Mouse (Mus musculus) heart, postnatal 14 days (tissue): Measurements from ENCODE around the gene Dvl1. TPM values are rescaled to one million over a fixed set of nuclear protein-coding genes. Genes with fewer than 3 reads are reported as not detected.

ENCODE experiments used
- DNase-seq, 2 experiments: peaks; one replicate each; pipeline ENCODE4 v3.0.0; 2021 to 2022
- intact Hi-C: fragments of 180-260 bp; cut with DNase I; formaldehyde crosslinking; loops from one replicate; pipeline ENCODE4 v1.15.1; 2025
- total RNA-seq, 2 experiments: library from RNA; stranded (reverse); gene quantifications; 2 replicates each; pipeline ENCODE4 v1.2.3; 2021

Gene Dvl1
- total RNA-seq, 2 experiments from 2014 or later: 41.1 to 46.6 TPM

- DNase-seq: no peak
- intact Hi-C loops: no loop called here
Measured at GRCm38 (mm10) chr4:155863001-155863400, 15.8 kb downstream of the Dvl1 start, which contains the start of gene Tas1r3. Gene Tas1r3, minus strand, starts transcription at chr4:155863362.

DNA sequence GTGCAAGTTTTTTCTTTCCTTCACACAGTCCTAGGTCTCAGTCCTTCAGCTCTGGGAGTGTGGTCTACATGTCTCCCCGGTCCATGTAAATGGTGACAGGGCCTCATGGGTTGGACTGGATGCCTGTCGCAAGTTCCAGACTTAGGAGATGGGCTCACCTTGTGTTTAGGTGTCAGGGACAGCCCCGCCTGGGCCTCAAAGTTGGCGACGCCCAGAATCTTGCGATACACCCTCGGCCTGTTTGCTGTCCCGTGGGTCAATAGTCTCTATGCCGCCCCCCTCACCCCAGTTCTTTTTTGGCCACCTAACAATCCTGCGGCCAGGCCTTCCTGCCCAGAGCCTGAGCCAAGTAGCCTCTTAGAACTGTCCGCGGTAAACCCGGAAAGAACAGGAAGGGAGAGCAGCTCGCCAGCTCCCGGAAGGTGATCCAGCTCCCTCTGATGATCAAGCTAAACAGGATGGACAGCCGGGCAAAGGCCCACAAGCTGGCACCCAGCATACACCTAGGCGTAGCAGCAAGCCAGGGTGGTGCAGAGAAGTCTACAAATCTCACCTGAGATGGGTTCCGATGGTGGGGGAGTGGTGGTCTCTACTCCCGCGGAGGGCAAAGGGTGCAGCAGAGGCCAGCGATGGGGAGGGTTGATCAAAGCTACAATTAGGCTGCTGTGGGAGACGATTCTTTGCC is 21.6 kb downstream of the Dvl1 start:
- intact Hi-C loops: loop anchor here (2.0 kb wide), 1 partner anchor 24 kb away; no protein-coding TSS in a partner anchor

GRCm38 (mm10) chr4:155869317-155870033 is 22.3 kb downstream of the Dvl1 start, which contains the start of the genes Cptp and Ints11:
Gene Cptp, minus strand, starts transcription at chr4:155869440.
Gene Ints11, plus strand, starts transcription at chr4:155869546.
- intact Hi-C loops: loop anchor here (2.0 kb wide), 2 partner anchors 23 to 73 kb away; partner anchors contain the start of gene Ube2j2
- DNase-seq: peak; percentile 98

More for the DNA sequence above, 21.6 kb downstream of the Dvl1 start:
- peak in 1 of 2 experiments; percentile 36 for DNase-seq

- intact Hi-C loops: loop anchor here (2.0 kb wide), 1 partner anchor 71 kb away; the partner anchor contains the start of gene Ube2j2
Measured at GRCm38 (mm10) chr4:155871404-155871803, 24.2 kb downstream of the Dvl1 start.

DNA sequence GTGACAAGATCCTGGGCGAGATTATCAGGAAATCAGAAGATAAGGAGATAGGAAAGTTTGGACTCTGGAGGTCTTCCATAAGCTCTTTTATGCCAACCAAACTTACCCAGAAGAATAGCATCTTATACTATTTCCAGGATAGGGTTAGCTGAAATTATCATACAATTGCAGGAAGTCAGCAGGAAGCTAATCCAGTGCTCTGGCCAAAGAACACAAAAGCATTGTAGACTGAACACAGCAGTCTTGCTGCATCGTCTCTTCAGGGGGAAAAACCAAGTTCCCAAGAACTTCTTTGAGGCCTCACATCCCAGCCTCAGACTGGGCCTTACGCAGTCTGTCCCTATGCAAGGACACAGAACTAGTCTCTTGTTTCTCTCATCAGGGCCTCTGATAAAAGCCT is 36.4 kb downstream of the Dvl1 start:
- no peak for DNase-seq
- intact Hi-C loops: no loop called here

More at GRCm38 (mm10) chr4:155871404-155871803, 24.2 kb downstream of the Dvl1 start:
- DNase-seq: no peak

- intact Hi-C loops: no loop called here
- no peak for DNase-seq
Measured at GRCm38 (mm10) chr4:155886330-155886729, 39.1 kb downstream of the Dvl1 start.

GRCm38 (mm10) chr4:155887674-155888073 is 40.5 kb downstream of the Dvl1 start:
- DNase-seq: no peak
- intact Hi-C loops: no loop called here

- intact Hi-C loops: no loop called here
- DNase-seq: no peak
Measured at GRCm38 (mm10) chr4:155888181-155888580, 41.0 kb downstream of the Dvl1 start.

- intact Hi-C loops: no loop called here
- DNase-seq: no peak
Measured at GRCm38 (mm10) chr4:155889316-155889715, 42.1 kb downstream of the Dvl1 start.

GRCm38 (mm10) chr4:155891011-155891471 is 43.8 kb downstream of the Dvl1 start:
- intact Hi-C loops: no loop called here
- peak in 1 of 2 experiments; percentile 17 for DNase-seq

DNA sequence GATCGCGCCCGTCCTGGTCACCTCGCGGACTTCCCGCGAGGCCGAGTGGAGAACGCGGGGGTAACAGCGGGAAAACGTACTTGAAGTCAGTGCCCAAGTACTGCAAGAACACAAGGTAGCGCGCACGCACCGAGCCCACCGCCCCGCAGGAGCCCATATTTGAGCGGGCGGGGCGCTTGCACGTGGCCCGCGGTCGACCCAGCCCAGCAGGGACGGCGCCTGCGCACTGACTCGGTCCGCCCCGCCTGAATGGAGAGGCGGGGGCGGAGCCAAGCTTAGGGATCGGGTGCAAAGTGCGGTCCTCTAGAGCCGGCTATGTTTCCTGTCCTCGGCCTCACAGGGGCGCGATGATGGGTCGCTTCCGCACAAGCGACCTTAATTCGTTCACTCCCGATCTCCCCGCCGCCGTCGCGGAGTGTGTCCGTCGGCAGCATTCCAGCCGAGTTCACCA is 44.4 kb downstream of the Dvl1 start, which contains the start of the genes Pusl1 and Acap3:
Gene Pusl1 (minus strand): TSS at position 231 of the 451 bp plus-strand sequence.
Gene Acap3 (plus strand): TSS at position 272 of the 451 bp plus-strand sequence.
- intact Hi-C loops: loop anchor here (2.0 kb wide), 1 partner anchor 23 kb away; the partner anchor contains the start of genes Cptp and Ints11
- DNase-seq: peak; percentile 99

DNA sequence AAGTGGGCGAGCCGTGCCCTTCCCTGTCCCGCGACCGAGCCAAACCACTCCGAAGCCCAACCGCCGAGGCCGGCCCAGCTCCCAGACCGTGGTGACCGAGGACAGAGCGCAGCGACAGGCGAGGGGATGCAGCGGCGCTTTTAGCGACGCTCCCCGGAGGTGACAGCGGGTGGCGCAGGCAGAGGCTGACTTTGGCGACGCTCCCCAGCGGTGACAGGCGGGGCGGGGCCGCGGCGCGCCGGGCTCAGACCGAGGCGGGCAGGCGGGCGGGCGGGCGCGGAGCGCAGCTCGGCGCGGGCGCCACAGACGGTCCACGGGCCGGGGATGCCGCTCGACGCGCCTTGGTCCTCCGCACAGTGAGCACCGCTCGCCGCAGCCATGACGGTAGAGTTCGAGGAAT is 44.8 kb downstream of the Dvl1 start:
- intact Hi-C loops: loop anchor here (2.0 kb wide), 1 partner anchor 23 kb away; the partner anchor contains the start of genes Cptp and Ints11
- DNase-seq: peak; percentile 89 to 91

DNA sequence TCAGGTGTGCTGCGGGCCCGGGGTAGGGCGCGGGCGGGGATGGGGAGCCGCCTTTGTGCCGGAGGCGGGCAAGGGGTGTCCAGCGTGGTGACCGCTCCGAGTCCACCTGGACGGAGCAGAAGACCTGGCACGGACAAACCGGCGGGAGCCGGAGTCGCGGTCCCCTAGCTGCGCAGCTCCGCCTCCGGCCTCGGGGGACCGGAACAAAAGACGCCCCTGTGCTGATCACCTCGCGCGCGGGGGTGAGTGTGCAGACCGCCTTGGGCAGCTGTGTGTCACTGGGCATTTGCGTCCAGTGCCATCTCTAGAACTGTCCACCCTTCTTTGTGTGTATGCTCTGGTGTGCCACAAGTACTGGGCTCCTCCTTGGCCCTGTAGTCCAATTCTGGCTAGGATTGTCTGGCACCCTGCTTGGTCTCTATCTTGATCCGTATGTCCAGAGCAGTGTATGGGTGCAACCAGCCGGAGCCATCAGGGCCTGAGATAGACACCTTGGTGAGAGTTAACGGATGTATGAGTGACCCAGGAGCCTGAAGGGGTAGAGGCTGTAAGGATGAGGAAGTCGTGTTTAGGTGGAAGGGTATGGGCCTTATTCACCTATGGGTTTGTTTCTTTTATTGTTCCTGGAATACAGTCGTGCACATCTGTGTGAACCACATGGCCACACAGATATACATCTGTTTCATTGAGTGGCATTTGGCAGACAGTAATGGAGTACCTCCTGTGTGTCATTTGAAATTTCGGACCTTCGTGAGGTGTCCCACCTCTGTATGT is 45.4 kb downstream of the Dvl1 start:
- DNase-seq: peak; percentile 47 to 56
- intact Hi-C loops: loop anchor here (2.0 kb wide), 1 partner anchor 24 kb away; the partner anchor contains the start of genes Cptp and Ints11

GRCm38 (mm10) chr4:155893212-155893690 is 46.0 kb downstream of the Dvl1 start:
- intact Hi-C loops: loop anchor here (2.0 kb wide), 1 partner anchor 24 kb away; the partner anchor contains the start of genes Cptp and Ints11

GRCm38 (mm10) chr4:155894311-155894881 is 47.2 kb downstream of the Dvl1 start:
- intact Hi-C loops: loop anchor here (2.0 kb wide), 1 partner anchor 48 kb away; the partner anchor contains the start of gene Ube2j2
- DNase-seq: peak; percentile 81 to 83

More at GRCm38 (mm10) chr4:155893212-155893690, 46.0 kb downstream of the Dvl1 start:
- no peak for DNase-seq

DNA sequence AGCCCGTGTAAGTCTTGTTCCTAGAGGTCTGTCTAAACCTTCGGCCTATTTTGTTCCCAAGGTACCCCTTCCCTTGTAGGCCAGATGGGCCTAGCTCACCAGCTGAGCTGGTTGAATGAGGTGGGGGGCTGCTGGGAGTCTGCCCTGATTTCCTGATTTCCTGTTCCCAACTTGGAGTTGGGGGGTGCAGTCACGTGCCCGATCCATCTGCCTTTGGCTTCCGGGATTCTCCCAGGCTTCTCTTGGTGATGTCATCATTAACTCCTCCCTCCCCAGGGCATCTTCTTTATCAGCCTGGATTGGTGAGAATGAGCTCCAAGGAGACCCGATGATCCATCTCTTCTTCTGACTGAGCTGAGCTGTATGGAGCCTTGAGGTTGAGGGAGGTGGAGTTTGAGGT is 48.0 kb downstream of the Dvl1 start:
- intact Hi-C loops: loop anchor here (2.0 kb wide), 1 partner anchor 48 kb away; the partner anchor contains the start of gene Ube2j2

DNA sequence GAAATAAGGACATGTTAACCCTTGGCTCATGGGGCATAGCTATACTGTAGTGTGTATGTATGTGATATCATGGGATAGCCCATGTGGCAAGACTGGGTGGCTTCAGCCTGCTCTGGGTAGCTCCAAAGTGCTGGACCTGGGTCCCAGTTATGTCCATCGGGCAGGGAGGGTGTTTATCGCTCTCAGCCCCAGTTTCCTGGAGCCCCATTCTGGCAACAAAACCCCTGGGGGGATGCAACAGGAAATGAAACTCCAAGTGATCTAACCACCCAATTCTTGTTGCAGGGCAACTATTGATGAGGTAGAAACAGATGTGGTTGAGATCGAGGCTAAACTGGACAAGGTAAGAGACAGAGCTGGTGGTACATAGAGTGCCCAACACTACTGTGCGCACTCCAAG is 48.6 kb downstream of the Dvl1 start:
- intact Hi-C loops: loop anchor here (2.0 kb wide), 1 partner anchor 47 kb away; the partner anchor contains the start of gene Ube2j2
- DNase-seq: peak; percentile 2 to 4

More for the DNA sequence above, 48.0 kb downstream of the Dvl1 start:
- peak; percentile 40 to 73 for DNase-seq

DNA sequence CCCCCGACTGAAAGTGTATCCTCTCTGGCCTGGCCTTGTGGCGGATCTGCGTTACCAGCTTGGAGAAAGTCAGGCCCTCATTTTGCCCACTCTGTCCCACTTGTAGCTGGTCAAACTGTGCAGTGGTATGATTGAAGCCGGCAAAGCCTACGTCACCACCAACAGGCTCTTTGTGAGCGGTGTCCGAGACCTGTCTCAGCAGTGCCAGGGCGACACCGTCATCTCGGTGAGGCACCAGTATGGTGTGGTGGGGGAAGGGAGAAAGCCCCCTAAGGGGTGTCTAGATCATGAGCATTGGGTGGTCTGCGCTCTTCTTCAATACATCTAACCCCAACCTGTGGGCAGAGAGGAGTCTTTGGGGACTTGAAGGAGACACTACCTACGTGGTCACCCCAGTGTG is 49.3 kb downstream of the Dvl1 start:
- intact Hi-C loops: no loop called here
- no peak for DNase-seq

GRCm38 (mm10) chr4:155898318-155898717 is 51.1 kb downstream of the Dvl1 start:
- no peak for DNase-seq
- intact Hi-C loops: no loop called here
